Mouse (Mus musculus): ENCODE measurements around the gene Icam4.

DNA sequence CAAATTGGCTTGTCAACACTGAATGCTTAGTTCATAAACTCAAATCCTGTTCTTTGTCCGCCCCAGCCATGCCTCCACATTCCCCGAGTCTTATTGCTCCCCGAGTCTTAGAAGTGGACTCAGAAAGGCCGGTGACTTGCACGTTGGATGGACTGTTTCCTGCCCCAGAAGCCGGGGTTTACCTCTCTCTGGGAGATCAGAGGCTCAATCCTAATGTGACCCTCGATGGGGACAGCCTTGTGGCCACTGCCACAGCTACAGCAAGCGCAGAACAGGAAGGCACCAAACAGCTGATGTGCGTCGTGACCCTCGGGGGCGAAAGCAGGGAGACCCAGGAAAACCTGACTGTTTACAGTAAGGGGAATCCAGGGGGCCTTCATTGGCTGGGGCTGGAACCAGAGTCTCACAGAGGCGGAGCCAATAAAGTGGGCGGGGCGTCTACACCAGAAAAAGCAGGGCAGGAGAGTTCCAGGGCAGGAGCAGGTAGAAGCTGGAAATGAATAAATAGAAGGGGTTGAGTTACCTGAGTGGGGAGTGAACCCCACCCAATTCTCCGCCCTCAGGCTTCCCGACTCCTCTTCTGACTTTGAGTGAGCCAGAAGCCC lies 5.4 kb downstream of the Icam4 start:
- TF ChIP-seq POLR2A (IDR thresholded peaks at IDR 0.05; ENCODE audit: low read depth, low read length) (no peak), CTCF (IDR thresholded peaks at IDR 0.05; ENCODE audit: extremely low read depth, insufficient read depth, insufficient read length, insufficient replicate concordance) (no peak)

Measured in spleen, adult 2 months (tissue).